Mouse (Mus musculus) neural tube, embryonic 15.5 days (tissue): Measurements from ENCODE around the gene Neu3. TPM values are rescaled to one million over a fixed set of nuclear protein-coding genes. Genes with fewer than 3 reads are reported as not detected.

Source experiments
- ATAC-seq: fragments of 200-750 bp; cut with Nextera tagmentation; 2 replicates; pipeline ENCODE4 v1.8.0; 2017; ENCODE audit warnings: mild to moderate bottlenecking, moderate TSS enrichment, moderate library complexity; ENCODE audit not compliant: low FRiP score
- H3K27ac ChIP-seq: fragments of 300-500 bp; sonication (generic); replicated peaks from 2 replicates; pipeline ENCODE4 v1.5.1; 2015; ENCODE audit warnings: mild to moderate bottlenecking, inconsistent platforms
- H3K27me3 ChIP-seq: fragments of 300-500 bp; sonication (generic); replicated peaks from 2 replicates; pipeline ENCODE4 v1.6.1; 2015; ENCODE audit warnings: inconsistent platforms
- H3K36me3 ChIP-seq: fragments of 300-500 bp; sonication (generic); 2 replicates; pipeline ENCODE4 v1.6.1; 2015; ENCODE audit warnings: inconsistent platforms
- H3K4me1 ChIP-seq: fragments of 300-500 bp; sonication (generic); 2 replicates; pipeline ENCODE4 v1.6.1; 2015; ENCODE audit warnings: inconsistent platforms
- H3K4me2 ChIP-seq: fragments of 300-500 bp; sonication (generic); 2 replicates; pipeline ENCODE4 v1.6.1; 2015; ENCODE audit warnings: inconsistent platforms, mild to moderate bottlenecking, moderate library complexity
- H3K4me3 ChIP-seq: fragments of 300-500 bp; sonication (generic); replicated peaks from 2 replicates; pipeline ENCODE4 v1.5.1; 2015; ENCODE audit warnings: mild to moderate bottlenecking, inconsistent platforms
- H3K9ac ChIP-seq: fragments of 300-500 bp; sonication (generic); replicated peaks from 2 replicates; pipeline ENCODE4 v1.6.1; 2015; ENCODE audit warnings: mild to moderate bottlenecking, inconsistent platforms
- H3K9me3 ChIP-seq: fragments of 300-500 bp; sonication (generic); replicated peaks from 2 replicates; pipeline ENCODE4 v1.6.1; 2016; ENCODE audit warnings: inconsistent platforms
- WGBS: fragments of 180-500 bp; shearing (Covaris S2); methylation state at CpG from one replicate; pipeline ENCODE4 v1.1.7; 2015; ENCODE audit warnings: mixed read lengths; 5-methylcytosine and 5-hydroxymethylcytosine counted together
- polyA plus RNA-seq: library from polyadenylated mRNA; unstranded; fragments of >200 nt; fragmentation: Nextera tagmentation; extraction: Ambion mirVana; gene quantifications from 2 replicates; pipeline ENCODE4 v1.2.1, GENCODE M21; 2015

Gene Neu3
- polyA plus RNA-seq, 1 experiment from 2014 or later: 2.4 TPM

- Histone ChIP-seq H3K4me2 (no peak overlapping the region), H3K4me3 (no peak overlapping the region), H3K9ac (no peak overlapping the region), H3K27me3 (no peaks in the 10 kb centered on the region), H3K4me1 (peaks cover 26% of the 10 kb centered on the region), H3K36me3 (peaks cover 5% of the 10 kb centered on the region), H3K27ac (no peak overlapping the region), H3K9me3 (no peaks in the 10 kb centered on the region)
- 89% methylated on average over 4 of the region's 4 CpGs for WGBS
- ATAC-seq: no peak
These were observed 26.1 kb upstream of the Neu3 start for GRCm38 (mm10) chr7:99854311-99854710.

GRCm38 (mm10) chr7:99853350-99853749, 25.1 kb upstream of the Neu3 start:
- Histone ChIP-seq H3K9me3 (no peaks in the 10 kb centered on the region), H3K9ac (no peak overlapping the region), H3K27ac (no peak overlapping the region), H3K27me3 (no peaks in the 10 kb centered on the region), H3K4me3 (no peak overlapping the region), H3K4me2 (no peak overlapping the region), H3K36me3 (peaks cover 12% of the 10 kb centered on the region), H3K4me1 (peaks cover 23% of the 10 kb centered on the region)
- WGBS: 89% methylated on average over 7 of the region's 7 CpGs
- no peak for ATAC-seq

DNA sequence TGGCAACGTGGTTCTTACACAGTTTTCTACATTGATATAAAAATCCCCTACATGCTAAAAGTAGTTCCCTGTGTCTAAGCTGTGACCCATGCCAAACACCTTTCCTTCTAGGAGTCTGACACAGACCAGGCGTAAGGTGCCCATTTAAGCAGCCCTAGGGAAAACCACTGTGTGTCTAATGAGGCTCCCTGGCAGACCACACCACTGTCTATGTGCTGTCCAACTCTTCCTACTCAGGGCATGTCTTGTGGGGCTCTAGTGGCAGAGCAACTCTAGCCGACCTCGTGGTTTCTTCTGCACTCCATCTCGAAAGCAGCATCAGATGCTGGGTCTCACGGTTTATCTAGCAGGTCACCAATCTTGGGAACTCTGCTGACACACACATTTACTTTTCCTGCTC, 23.4 kb upstream of the Neu3 start:
- Histone ChIP-seq H3K4me3 (no peak overlapping the region), H3K9ac (no peak overlapping the region), H3K27ac (no peak overlapping the region), H3K4me1 (peaks cover 12% of the 10 kb centered on the region), H3K4me2 (no peak overlapping the region), H3K36me3 (peaks cover 23% of the 10 kb centered on the region), H3K27me3 (no peaks in the 10 kb centered on the region), H3K9me3 (no peaks in the 10 kb centered on the region)
- no peak for ATAC-seq
- 88% methylated on average over 6 of the region's 6 CpGs for WGBS

DNA sequence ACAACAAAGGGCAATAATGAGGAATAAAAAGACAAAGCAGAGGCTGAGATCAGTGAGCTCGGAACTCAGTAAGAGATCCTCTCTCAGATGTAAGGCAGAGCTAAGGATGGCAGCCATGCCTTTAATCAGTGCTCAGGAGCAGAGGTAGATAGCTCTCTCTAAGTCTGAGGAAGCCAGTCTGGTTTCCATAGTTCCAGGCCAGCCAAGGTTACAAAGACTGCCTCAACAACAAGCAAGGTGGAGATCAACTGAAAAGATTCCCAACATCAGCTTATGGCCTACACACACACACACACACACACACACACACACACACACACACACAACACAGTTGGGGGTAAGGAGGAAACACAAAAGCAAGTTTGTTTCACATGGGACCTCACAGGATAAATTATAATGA, 22.9 kb upstream of the Neu3 start:
- WGBS: 39% methylated on average over 1 of the region's 1 CpGs
- Histone ChIP-seq H3K4me3 (no peak overlapping the region), H3K27ac (no peak overlapping the region), H3K36me3 (peaks cover 28% of the 10 kb centered on the region), H3K9me3 (no peaks in the 10 kb centered on the region), H3K27me3 (no peaks in the 10 kb centered on the region), H3K4me1 (peaks cover 7% of the 10 kb centered on the region), H3K4me2 (no peak overlapping the region), H3K9ac (no peak overlapping the region)
- no peak for ATAC-seq

- Histone ChIP-seq H3K4me1 (0 out of 2 replicates have a peak, but pooled peaks cover 2% of the 10 kb centered on the region), H3K36me3 (peaks cover 33% of the 10 kb centered on the region), H3K9me3 (no peaks in the 10 kb centered on the region), H3K4me3 (no peak overlapping the region), H3K27me3 (no peaks in the 10 kb centered on the region), H3K4me2 (no peak overlapping the region), H3K9ac (no peak overlapping the region), H3K27ac (no peak overlapping the region)
- WGBS: 79% methylated on average over 5 of the region's 5 CpGs
- no peak for ATAC-seq
These were observed 22.3 kb upstream of the Neu3 start for GRCm38 (mm10) chr7:99850534-99850933.

GRCm38 (mm10) chr7:99845533-99846236, 17.5 kb upstream of the Neu3 start:
- Histone ChIP-seq H3K9ac (no peak overlapping the region), H3K27ac (no peak overlapping the region), H3K27me3 (no peaks in the 10 kb centered on the region), H3K4me3 (no peak overlapping the region), H3K4me1 (no peaks in the 10 kb centered on the region), H3K9me3 (no peaks in the 10 kb centered on the region), H3K36me3 (peaks cover 64% of the 10 kb centered on the region), H3K4me2 (no peak overlapping the region)
- ATAC-seq: no peak
- 97% methylated on average over 8 of the region's 8 CpGs for WGBS

- whole genome bisulfite sequencing: 97% methylated on average over 3 of the region's 3 CpGs
- Histone ChIP-seq H3K4me3 (no peak overlapping the region), H3K27me3 (no peaks in the 10 kb centered on the region), H3K9me3 (no peaks in the 10 kb centered on the region), H3K36me3 (peaks cover 60% of the 10 kb centered on the region), H3K4me1 (0 out of 2 replicates have a peak, but pooled peaks cover 4% of the 10 kb centered on the region), H3K9ac (no peak overlapping the region), H3K27ac (no peak overlapping the region), H3K4me2 (no peak overlapping the region)
- ATAC-seq: no peak
These were observed 10.0 kb upstream of the Neu3 start for GRCm38 (mm10) chr7:99838241-99838640.

DNA sequence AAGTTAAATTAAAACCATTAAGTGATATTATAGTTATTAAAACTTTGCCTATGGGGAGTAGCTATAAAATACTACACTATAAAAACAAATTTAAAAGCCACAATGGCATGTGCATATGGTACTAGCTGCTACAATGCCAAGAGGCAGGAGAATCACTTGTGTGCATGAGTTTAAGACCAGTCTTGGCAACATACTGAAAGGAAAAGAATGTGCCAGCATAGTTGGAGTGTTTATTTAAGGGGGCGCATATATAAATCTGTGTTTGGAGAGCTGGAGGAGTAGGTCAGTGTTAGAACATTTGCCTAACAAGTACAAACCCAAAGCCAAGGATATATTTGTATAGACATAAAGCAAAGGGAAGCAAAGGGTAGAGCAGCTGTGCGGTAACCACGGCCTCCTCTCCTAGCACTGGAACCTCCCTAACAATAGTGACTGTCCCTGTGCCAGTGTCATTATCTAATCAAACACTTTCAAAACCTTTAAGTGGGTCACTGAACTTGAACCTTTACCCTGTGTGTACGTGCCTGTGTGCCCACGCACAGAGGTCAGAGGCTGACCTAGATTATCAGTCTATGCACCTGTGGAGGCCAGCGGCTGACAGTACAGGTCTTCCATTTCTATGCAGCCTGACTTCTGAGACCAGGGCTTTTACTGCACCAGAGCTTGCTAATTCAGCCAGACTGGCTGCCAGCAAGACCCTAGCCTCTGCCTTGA, 9.3 kb upstream of the Neu3 start:
- Histone ChIP-seq H3K27me3 (no peaks in the 10 kb centered on the region), H3K4me2 (no peak overlapping the region), H3K4me3 (no peak overlapping the region), H3K9ac (no peak overlapping the region), H3K27ac (no peak overlapping the region), H3K4me1 (0 out of 2 replicates have a peak, but pooled peaks cover 4% of the 10 kb centered on the region), H3K9me3 (no peaks in the 10 kb centered on the region), H3K36me3 (peaks cover 53% of the 10 kb centered on the region)
- WGBS: 85% methylated on average over 6 of the region's 6 CpGs
- ATAC-seq: no peak

- Histone ChIP-seq H3K36me3 (peaks cover 46% of the 10 kb centered on the region), H3K9ac (no peak overlapping the region), H3K4me1 (0 out of 2 replicates have a peak, but pooled peaks cover 4% of the 10 kb centered on the region), H3K27ac (no peak overlapping the region), H3K27me3 (no peaks in the 10 kb centered on the region), H3K9me3 (no peaks in the 10 kb centered on the region), H3K4me2 (no peak overlapping the region), H3K4me3 (no peak overlapping the region)
- WGBS: 63% methylated on average over 4 of the region's 4 CpGs
- no peak for ATAC-seq
These were observed 8.6 kb upstream of the Neu3 start for GRCm38 (mm10) chr7:99836781-99837180.

DNA sequence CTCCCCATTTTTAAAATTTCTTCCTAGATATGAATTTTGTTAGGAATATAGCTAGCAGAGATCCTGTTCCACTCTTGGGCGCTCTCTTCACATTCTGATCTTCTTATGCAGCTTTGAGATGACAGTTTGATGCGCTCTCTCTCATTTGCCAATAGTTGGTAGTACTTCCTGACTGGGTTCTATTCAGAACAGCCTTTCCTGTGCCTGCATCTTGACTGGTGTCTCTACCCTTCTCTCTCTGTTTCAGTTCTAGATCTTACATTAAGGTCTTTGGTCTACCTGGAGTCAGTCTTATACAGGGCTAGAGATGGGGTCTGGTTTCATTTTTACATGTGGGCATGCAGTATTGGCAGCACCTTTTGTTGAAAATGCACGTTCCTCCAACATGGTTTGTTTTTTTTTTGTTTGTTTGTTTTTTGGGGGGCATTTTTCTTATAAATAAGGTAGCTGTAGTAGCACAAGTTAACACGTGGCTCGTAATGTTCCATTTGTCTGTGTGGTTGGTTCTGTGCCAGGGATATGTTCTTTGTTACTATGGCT, 6.2 kb upstream of the Neu3 start:
- no peak overlapping the region for H3K4me2 ChIP-seq
- H3K9me3 ChIP-seq: no peaks in the 10 kb centered on the region
- no peak overlapping the region for H3K4me3 ChIP-seq
- 89% methylated on average over 5 of the region's 5 CpGs for WGBS
- peaks cover 26% of the 10 kb centered on the region for H3K36me3 ChIP-seq
- H3K27me3 ChIP-seq: no peaks in the 10 kb centered on the region
- H3K9ac ChIP-seq: no peak overlapping the region
- 0 out of 2 replicates have a peak, but pooled peaks cover 4% of the 10 kb centered on the region for H3K4me1 ChIP-seq
- H3K27ac ChIP-seq: no peak overlapping the region
- no peak for ATAC-seq

- no peaks in the 10 kb centered on the region for H3K9me3 ChIP-seq
- WGBS: 89% methylated on average over 2 of the region's 2 CpGs
- 0 out of 2 replicates have a peak, but pooled peaks cover 4% of the 10 kb centered on the region for H3K4me1 ChIP-seq
- peaks cover 22% of the 10 kb centered on the region for H3K36me3 ChIP-seq
- H3K27me3 ChIP-seq: no peaks in the 10 kb centered on the region
- no peak overlapping the region for H3K4me3 ChIP-seq
- no peak for ATAC-seq
- H3K27ac ChIP-seq: no peak overlapping the region
- no peak overlapping the region for H3K9ac ChIP-seq
- no peak overlapping the region for H3K4me2 ChIP-seq
These were observed 5.6 kb upstream of the Neu3 start for GRCm38 (mm10) chr7:99833846-99834222.
